Mouse (Mus musculus): ENCODE measurements around the gene Adamtsl4. TPM values are rescaled to one million over a fixed set of nuclear protein-coding genes. Genes with fewer than 3 reads are reported as not detected.
"Not testable (repeated sequence)": the region's sequence is repeated elsewhere in the genome, so short reads cannot be mapped to it uniquely, and the experiment has no call there.

The Adamtsl4 gene
- polyA plus RNA-seq, 1 experiment from 2014 or later = 3.8 TPM

GRCm38 (mm10) chr3:95658868-95659712 lies 28.6 kb downstream of the Adamtsl4 start:
- H3K9ac ChIP-seq (ENCODE audit: low read depth, low read length) = peak overlapping the region; percentile 100
- ATAC-seq (ENCODE audit: low read depth) (peak; percentile 53), DNase-seq (ENCODE audit: low spot score) (peak; percentile 93)
- WGBS = under 1% methylated on average over 43 of the region's 113 CpGs
- H3K9me3 ChIP-seq (ENCODE audit: control insufficient read depth, low read length) = no peaks in the 10 kb centered on the region
- H3K4me2 ChIP-seq (ENCODE audit: low read depth, low read length) = peak overlapping the region; percentile 75
- H3K27me3 ChIP-seq (replicated peaks; ENCODE audit: control insufficient read depth, insufficient read depth, low read length) = no peaks in the 10 kb centered on the region
- peak overlapping the region; percentile 99 for H3K27ac ChIP-seq (replicated peaks; ENCODE audit: low read depth, low read length)
- H3K4me1 ChIP-seq (ENCODE audit: control insufficient read depth, insufficient read depth, low read length) = peaks cover 26% of the 10 kb centered on the region
- H3K36me3 ChIP-seq (ENCODE audit: control insufficient read depth, insufficient read depth, low read length) = peaks cover 41% of the 10 kb centered on the region
- H3K4me3 ChIP-seq (ENCODE audit: low read depth, low read length) = peak overlapping the region; percentile 99

DNA sequence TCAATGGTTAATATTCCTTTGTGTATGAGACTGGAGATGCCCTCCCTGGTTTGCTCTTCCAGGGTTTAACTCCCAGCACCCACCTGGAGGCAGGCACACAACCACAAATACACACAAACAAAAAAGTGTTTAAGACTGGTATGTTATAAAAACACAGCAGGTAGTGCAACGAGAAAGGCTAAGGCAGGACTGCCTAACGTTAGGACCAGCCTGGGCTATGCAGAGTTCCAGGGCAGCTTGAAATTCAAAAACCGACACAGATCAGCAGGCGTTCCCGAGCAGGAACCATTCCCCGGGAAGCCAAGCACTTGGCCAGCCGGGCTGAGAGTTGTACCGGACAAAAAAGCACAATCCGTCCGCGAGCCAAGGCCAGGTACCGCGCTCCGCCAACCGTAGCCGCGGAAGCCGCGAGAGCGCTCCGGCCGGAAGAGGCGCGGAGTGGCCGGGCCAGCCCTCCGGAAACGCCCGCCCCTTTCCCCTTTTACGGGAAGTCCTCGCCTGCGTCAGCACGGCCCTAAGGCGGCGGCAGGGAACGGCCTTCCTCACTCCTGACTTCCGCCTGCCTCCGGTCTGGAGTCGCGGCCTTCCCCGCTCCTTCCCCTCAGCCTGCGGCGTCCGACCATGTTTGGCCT lies 29.4 kb downstream of the Adamtsl4 start, which contains the start of gene Mcl1:
Gene Mcl1, plus strand, starts transcription at position 553 of the 632 bp plus-strand sequence.
- 0% methylated on average over 31 of the region's 43 CpGs for WGBS
- no peaks in the 10 kb centered on the region for H3K27me3 ChIP-seq (replicated peaks; ENCODE audit: control insufficient read depth, insufficient read depth, low read length)
- peaks cover 26% of the 10 kb centered on the region for H3K4me1 ChIP-seq (ENCODE audit: control insufficient read depth, insufficient read depth, low read length)
- ATAC-seq (ENCODE audit: low read depth) (peak; percentile 97), DNase-seq (ENCODE audit: low spot score) (peak; percentile 98)
- peak within 1 kb of the TSS; percentile 100 for H3K9ac ChIP-seq (ENCODE audit: low read depth, low read length)
- H3K27ac ChIP-seq (replicated peaks; ENCODE audit: low read depth, low read length) = peak within 1 kb of the TSS; percentile 99
- no peaks in the 10 kb centered on the region for H3K9me3 ChIP-seq (ENCODE audit: control insufficient read depth, low read length)
- H3K4me3 ChIP-seq (ENCODE audit: low read depth, low read length) = peak within 1 kb of the TSS; percentile 99
- H3K4me2 ChIP-seq (ENCODE audit: low read depth, low read length) = peak within 1 kb of the TSS; percentile 75
- peaks cover 33% of the 10 kb centered on the region for H3K36me3 ChIP-seq (ENCODE audit: control insufficient read depth, insufficient read depth, low read length)

DNA sequence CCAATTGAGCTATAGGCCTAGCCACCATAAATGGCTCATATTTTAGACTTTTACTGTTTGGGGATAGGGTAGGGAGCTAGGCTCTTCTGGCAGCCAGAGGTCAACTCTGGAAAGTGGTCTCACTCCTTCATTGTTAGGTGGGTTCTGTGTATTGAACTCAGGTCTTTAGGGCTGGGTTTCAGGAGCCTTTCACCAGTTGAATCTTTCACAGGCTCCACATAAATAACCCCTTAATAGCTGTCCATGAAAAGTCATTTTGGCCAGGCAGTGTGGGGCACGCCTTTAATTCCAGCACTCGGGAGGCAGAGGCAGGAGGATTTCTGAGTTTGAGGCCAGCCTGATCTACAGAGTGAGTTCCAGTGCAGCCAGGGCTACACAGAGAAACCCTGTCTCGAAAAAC lies 30.0 kb downstream of the Adamtsl4 start:
- H3K36me3 ChIP-seq (ENCODE audit: control insufficient read depth, insufficient read depth, low read length) = peaks cover 27% of the 10 kb centered on the region
- no peaks in the 10 kb centered on the region for H3K27me3 ChIP-seq (replicated peaks; ENCODE audit: control insufficient read depth, insufficient read depth, low read length)
- DNase-seq (ENCODE audit: low spot score) (no peak), ATAC-seq (ENCODE audit: low read depth) (no peak)
- peak overlapping the region; percentile 99; the same call in 1 of the 2 replicates for H3K27ac ChIP-seq (replicated peaks; ENCODE audit: low read depth, low read length)
- no peaks in the 10 kb centered on the region for H3K9me3 ChIP-seq (ENCODE audit: control insufficient read depth, low read length)
- H3K4me3 ChIP-seq (ENCODE audit: low read depth, low read length) = peak overlapping the region; percentile 99; the same call in 1 of the 2 replicates
- 91% methylated on average over 3 of the region's 3 CpGs for WGBS
- peak overlapping the region; percentile 75 for H3K4me2 ChIP-seq (ENCODE audit: low read depth, low read length)
- H3K4me1 ChIP-seq (ENCODE audit: control insufficient read depth, insufficient read depth, low read length) = peaks cover 25% of the 10 kb centered on the region
- no peak overlapping the region; the same call in 1 of the 2 replicates for H3K9ac ChIP-seq (ENCODE audit: low read depth, low read length)

DNA sequence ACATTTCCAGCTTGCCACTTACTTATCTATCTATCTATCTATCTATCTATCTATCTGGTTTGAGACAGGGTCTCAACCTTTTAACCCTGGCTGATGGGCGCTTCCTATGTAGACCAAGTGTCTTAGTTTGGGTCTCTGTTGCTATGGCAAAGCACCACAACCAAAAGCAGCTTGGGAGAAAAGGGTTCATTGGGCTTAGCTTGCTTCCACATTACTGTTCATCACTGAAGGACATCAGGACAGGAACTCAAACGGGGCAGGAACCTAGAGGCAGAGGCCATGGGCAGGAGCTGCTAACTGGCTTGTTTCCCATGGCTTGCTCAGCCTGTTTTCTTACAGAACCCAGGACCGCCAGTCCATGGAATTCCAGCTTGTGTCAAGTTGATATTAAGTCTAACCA lies 30.6 kb downstream of the Adamtsl4 start:
- 86% methylated on average over 3 of the region's 3 CpGs for WGBS
- Histone ChIP-seq H3K27ac (replicated peaks; ENCODE audit: low read depth, low read length) (no peak overlapping the region), H3K9me3 (ENCODE audit: control insufficient read depth, low read length) (no peaks in the 10 kb centered on the region), H3K36me3 (ENCODE audit: control insufficient read depth, insufficient read depth, low read length) (peaks cover 21% of the 10 kb centered on the region), H3K4me3 (ENCODE audit: low read depth, low read length) (no peak overlapping the region), H3K27me3 (replicated peaks; ENCODE audit: control insufficient read depth, insufficient read depth, low read length) (no peaks in the 10 kb centered on the region), H3K4me2 (ENCODE audit: low read depth, low read length) (no peak overlapping the region), H3K9ac (ENCODE audit: low read depth, low read length) (no peak overlapping the region), H3K4me1 (ENCODE audit: control insufficient read depth, insufficient read depth, low read length) (peaks cover 19% of the 10 kb centered on the region)
- DNase-seq (ENCODE audit: low spot score) = no peak
- ATAC-seq (ENCODE audit: low read depth) = no peak

- DNase-seq (ENCODE audit: low spot score) = no peak
- Histone ChIP-seq H3K27ac (replicated peaks; ENCODE audit: low read depth, low read length) (no peak overlapping the region), H3K4me1 (ENCODE audit: control insufficient read depth, insufficient read depth, low read length) (peaks cover 7% of the 10 kb centered on the region; the same call in 1 of the 2 replicates), H3K36me3 (ENCODE audit: control insufficient read depth, insufficient read depth, low read length) (peaks cover 5% of the 10 kb centered on the region), H3K9ac (ENCODE audit: low read depth, low read length) (no peak overlapping the region), H3K27me3 (replicated peaks; ENCODE audit: control insufficient read depth, insufficient read depth, low read length) (no peaks in the 10 kb centered on the region), H3K9me3 (ENCODE audit: control insufficient read depth, low read length) (no peaks in the 10 kb centered on the region), H3K4me3 (ENCODE audit: low read depth, low read length) (no peak overlapping the region), H3K4me2 (ENCODE audit: low read depth, low read length) (no peak overlapping the region)
- no peak for ATAC-seq (ENCODE audit: low read depth)
- 87% methylated on average over 5 of the region's 5 CpGs for WGBS
These were observed 32.3 kb downstream of the Adamtsl4 start for GRCm38 (mm10) chr3:95655437-95655836.

GRCm38 (mm10) chr3:95654371-95654770 lies 33.3 kb downstream of the Adamtsl4 start:
- ATAC-seq (ENCODE audit: low read depth); H3K36me3 ChIP-seq (ENCODE audit: control insufficient read depth, insufficient read depth, low read length); H3K4me2 ChIP-seq (ENCODE audit: low read depth, low read length); DNase-seq (ENCODE audit: low spot score); H3K27me3 ChIP-seq (replicated peaks; ENCODE audit: control insufficient read depth, insufficient read depth, low read length); H3K27ac ChIP-seq (replicated peaks; ENCODE audit: low read depth, low read length); H3K4me3 ChIP-seq (ENCODE audit: low read depth, low read length); H3K9me3 ChIP-seq (ENCODE audit: control insufficient read depth, low read length); H3K9ac ChIP-seq (ENCODE audit: low read depth, low read length); H3K4me1 ChIP-seq (ENCODE audit: control insufficient read depth, insufficient read depth, low read length): not testable (repeated sequence)
- WGBS = 91% methylated on average over 3 of the region's 3 CpGs

GRCm38 (mm10) chr3:95653473-95654034 lies 34.2 kb downstream of the Adamtsl4 start:
- Histone ChIP-seq H3K9me3 (ENCODE audit: control insufficient read depth, low read length) (no peaks in the 10 kb centered on the region), H3K27ac (replicated peaks; ENCODE audit: low read depth, low read length) (no peak overlapping the region; the same call in 1 of the 2 replicates), H3K27me3 (replicated peaks; ENCODE audit: control insufficient read depth, insufficient read depth, low read length) (no peaks in the 10 kb centered on the region), H3K4me2 (ENCODE audit: low read depth, low read length) (no peak overlapping the region), H3K4me3 (ENCODE audit: low read depth, low read length) (no peak overlapping the region), H3K4me1 (ENCODE audit: control insufficient read depth, insufficient read depth, low read length) (0 out of 2 replicates have a peak, but pooled peaks cover 4% of the 10 kb centered on the region), H3K36me3 (ENCODE audit: control insufficient read depth, insufficient read depth, low read length) (no peaks in the 10 kb centered on the region), H3K9ac (ENCODE audit: low read depth, low read length) (no peak overlapping the region)
- 14% methylated on average over 11 of the region's 11 CpGs for WGBS
- DNase-seq (ENCODE audit: low spot score) (peak; percentile 82), ATAC-seq (ENCODE audit: low read depth) (no peak; the same call in 1 of the 2 replicates)

- no peak overlapping the region for H3K4me3 ChIP-seq (ENCODE audit: low read depth, low read length)
- H3K27me3 ChIP-seq (replicated peaks; ENCODE audit: control insufficient read depth, insufficient read depth, low read length) = no peaks in the 10 kb centered on the region
- no peaks in the 10 kb centered on the region for H3K36me3 ChIP-seq (ENCODE audit: control insufficient read depth, insufficient read depth, low read length)
- H3K4me2 ChIP-seq (ENCODE audit: low read depth, low read length) = no peak overlapping the region
- H3K4me1 ChIP-seq (ENCODE audit: control insufficient read depth, insufficient read depth, low read length) = 0 out of 2 replicates have a peak, but pooled peaks cover 4% of the 10 kb centered on the region
- DNase-seq (ENCODE audit: low spot score) (no peak), ATAC-seq (ENCODE audit: low read depth) (no peak)
- no peak overlapping the region for H3K27ac ChIP-seq (replicated peaks; ENCODE audit: low read depth, low read length)
- no peaks in the 10 kb centered on the region for H3K9me3 ChIP-seq (ENCODE audit: control insufficient read depth, low read length)
- WGBS = 13% methylated on average over 6 of the region's 6 CpGs
- H3K9ac ChIP-seq (ENCODE audit: low read depth, low read length) = no peak overlapping the region
These were observed 34.8 kb downstream of the Adamtsl4 start for GRCm38 (mm10) chr3:95652871-95653270.
